Mouse (Mus musculus) hematopoietic multipotent progenitor cell, adult 10-12 weeks (in vitro differentiated cells): ENCODE measurements around the gene Klk1b27. TPM values are rescaled to one million over a fixed set of nuclear protein-coding genes. Genes with fewer than 3 reads are reported as not detected.

Experiments
- polyA plus RNA-seq: library from polyadenylated mRNA; stranded (reverse); fragments of >175 nt; gene quantifications from 2 replicates; pipeline ENCODE4 v1.2.3, GENCODE M21; 2012; ENCODE audit warnings: low replicate concordance

Klk1b27 gene
- 3.6 and 5.5 TPM in 2 replicates for polyA plus RNA-seq

DNA sequence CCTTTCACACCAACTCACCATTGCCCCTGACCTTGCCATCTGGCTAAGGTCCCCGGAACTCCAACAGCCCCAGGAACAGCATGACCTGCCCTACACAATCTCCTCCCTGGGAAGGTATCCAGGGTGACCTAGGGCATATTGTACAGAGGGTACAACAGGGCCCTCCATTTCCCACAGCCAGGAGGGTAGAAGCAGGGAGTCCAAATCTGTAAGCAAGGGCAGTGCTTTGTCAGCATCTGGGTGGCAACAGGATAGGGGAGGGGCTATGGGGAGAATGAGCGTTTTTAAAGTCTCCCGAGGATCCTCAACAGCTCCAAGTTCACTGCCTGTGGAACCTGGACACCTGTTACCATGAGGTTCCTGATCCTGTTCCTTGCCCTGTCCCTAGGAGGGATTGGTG, at the start of gene Klk1b27:
Gene Klk1b27, plus strand, starts transcription at position 301 of the 400 bp plus-strand sequence.

DNA sequence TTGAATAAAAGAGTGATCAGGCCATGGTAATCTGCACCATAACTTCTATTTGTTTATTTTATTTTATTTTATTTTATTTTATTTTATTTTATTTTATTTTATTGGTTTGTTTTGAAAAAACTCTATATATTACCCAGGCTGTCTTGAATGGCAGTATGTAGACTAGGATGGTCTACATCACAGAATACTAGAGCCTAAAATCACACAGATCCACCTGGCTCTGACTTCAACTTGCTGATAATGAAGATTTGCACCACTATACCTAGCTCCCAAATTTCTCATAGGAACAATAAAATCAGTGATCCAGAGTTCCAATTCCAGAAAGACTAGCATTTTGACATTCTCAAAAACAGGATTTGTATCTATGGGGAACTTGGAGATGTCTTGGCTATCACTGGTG, 40.2 kb upstream of the Klk1b27 start, which contains the start of gene Klk1b26:
Gene Klk1b26, plus strand, starts transcription at position 301 of the 400 bp plus-strand sequence.

DNA sequence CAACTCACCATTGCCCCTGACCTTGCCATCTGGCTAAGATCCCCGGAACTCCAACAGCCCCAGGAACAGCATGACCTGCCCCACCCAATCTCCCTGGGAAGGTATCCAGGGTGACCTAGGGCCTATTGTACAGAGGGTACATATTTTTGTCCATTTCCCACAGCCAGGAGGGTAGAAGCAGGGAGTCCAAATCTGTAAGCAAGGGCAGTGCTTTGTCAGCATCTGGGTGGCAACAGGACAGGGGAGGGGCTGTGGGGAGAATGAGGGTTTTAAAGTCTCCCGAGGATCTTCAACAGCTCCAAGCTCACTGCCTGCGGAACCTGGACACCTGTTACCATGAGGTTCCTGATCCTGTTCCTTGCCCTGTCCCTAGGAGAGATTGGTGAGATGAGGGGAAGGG, 49.9 kb downstream of the Klk1b27 start, which contains the start of gene Klk1b21:
Gene Klk1b21, plus strand, starts transcription at position 301 of the 400 bp plus-strand sequence.

Other genes with a start within 250 kb of the Klk1b27 start
- 0.08 TPM in 1 of 2 replicates, not detected in the other for gene Klk7, start 241.0 kb upstream of the Klk1b27 start, polyA plus RNA-seq
- not detected in 2 replicates for gene Klk6, start 227.8 kb upstream of the Klk1b27 start, polyA plus RNA-seq
- not detected in 2 replicates for gene Klk5, start 210.3 kb upstream of the Klk1b27 start, polyA plus RNA-seq
- 0.47 and 0.77 TPM in 2 replicates for gene Klk4, start 171.1 kb upstream of the Klk1b27 start, polyA plus RNA-seq
- 0.63 TPM in 1 of 2 replicates, not detected in the other for gene Klk15, start 118.5 kb upstream of the Klk1b27 start, polyA plus RNA-seq
- gene Klk1b8, start 101.6 kb upstream of the Klk1b27 start, polyA plus RNA-seq, result not detected in 2 replicates
- gene Klk1b1, start 85.5 kb upstream of the Klk1b27 start, polyA plus RNA-seq, result not detected in 2 replicates
- gene Klk1b9, start 76.2 kb upstream of the Klk1b27 start, polyA plus RNA-seq, result not detected in 2 replicates
- not detected in 2 replicates for gene Klk1b11, start 56.4 kb upstream of the Klk1b27 start, polyA plus RNA-seq
- gene Klk1b26, start 40.1 kb upstream of the Klk1b27 start, polyA plus RNA-seq, result not detected in 2 replicates
- not detected in 2 replicates for gene Klk1b21, start 50.0 kb downstream of the Klk1b27 start, polyA plus RNA-seq
- not detected in 2 replicates for gene Klk1b22, start 60.4 kb downstream of the Klk1b27 start, polyA plus RNA-seq
- not detected in 2 replicates for gene Klk1b16, start 84.5 kb downstream of the Klk1b27 start, polyA plus RNA-seq
- not detected in 2 replicates for gene Klk1b24, start 135.9 kb downstream of the Klk1b27 start, polyA plus RNA-seq
- not detected in 2 replicates for gene Klk1b3, start 145.9 kb downstream of the Klk1b27 start, polyA plus RNA-seq
- gene Klk1b4, start 155.1 kb downstream of the Klk1b27 start, polyA plus RNA-seq, result not detected in 2 replicates
- not detected in 2 replicates for gene Klk1b5, start 163.7 kb downstream of the Klk1b27 start, polyA plus RNA-seq
- gene Klk1, start 173.1 kb downstream of the Klk1b27 start, polyA plus RNA-seq, result 16.7 and 28.0 TPM in 2 replicates
- not detected in 2 replicates for gene Gm36864, start 183.9 kb downstream of the Klk1b27 start, polyA plus RNA-seq
- gene 1700028J19Rik, start 194.4 kb downstream of the Klk1b27 start, polyA plus RNA-seq, result 0.10 TPM in 1 of 2 replicates, not detected in the other
- gene 2410002F23Rik, start 194.4 kb downstream of the Klk1b27 start, polyA plus RNA-seq, result 155 and 164 TPM in 2 replicates
- gene Acp4, start 205.1 kb downstream of the Klk1b27 start, polyA plus RNA-seq, result not detected in 2 replicates
- gene Gm15517, start 209.2 kb downstream of the Klk1b27 start, polyA plus RNA-seq, result not detected in 2 replicates